Mouse (Mus musculus): ENCODE data around the gene Gpank1.

DNA sequence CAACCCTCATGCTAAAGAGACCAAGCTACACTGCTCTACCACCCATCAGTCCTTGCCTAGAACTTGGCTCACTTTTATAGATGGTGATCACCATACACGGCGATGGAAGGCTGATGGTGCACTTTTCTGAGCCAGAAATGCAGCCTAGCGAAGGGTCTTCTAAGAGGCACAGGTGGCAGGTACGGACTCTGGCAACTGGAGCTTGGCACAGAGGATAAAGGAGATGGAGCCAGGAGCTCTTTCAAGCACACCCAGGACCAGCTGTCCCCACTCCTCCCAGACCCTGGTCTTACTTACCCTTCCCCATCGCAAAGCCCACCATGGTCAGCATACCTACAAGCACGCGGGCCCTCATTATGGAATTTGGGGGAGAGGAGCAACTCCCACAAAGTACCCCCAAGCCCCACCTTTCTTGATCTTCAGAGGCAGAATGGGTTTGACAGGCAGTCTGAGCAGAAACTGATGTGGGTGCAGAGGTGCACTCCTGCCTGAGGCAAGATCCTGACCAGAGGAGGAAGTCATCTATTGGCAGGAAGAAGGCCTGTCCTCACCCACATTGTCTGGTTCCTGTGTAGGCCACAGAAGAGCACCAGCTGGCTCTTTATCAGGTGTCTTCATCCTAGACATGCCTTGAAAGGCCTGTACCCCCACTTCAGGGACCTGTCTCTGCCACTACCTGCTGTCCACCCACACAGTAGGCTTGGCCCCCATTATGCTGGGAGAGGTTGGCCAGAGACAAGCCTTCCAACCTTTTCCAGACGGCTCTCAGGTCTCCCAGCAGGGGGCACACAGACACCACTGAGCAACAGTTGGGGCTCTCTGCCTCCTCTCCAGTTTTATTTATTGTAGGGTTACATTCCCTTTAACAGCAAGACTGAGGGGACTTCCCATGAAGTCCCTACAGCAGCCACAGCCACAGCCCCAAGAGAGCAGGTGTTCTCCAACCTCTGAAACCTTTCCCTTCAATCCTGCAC, 5.9 kb upstream of the Gpank1 start, which contains the start of gene Ly6g5b:
- TF ChIP-seq CTCF (conservative IDR thresholded peaks at IDR 0.05; ENCODE audit: low read length) (no peak), NANOG (IDR thresholded peaks at IDR 0.05; ENCODE audit: borderline replicate concordance, low read length) (no peak)
